Mouse (Mus musculus) ES-Bruce4 (cell line): ENCODE measurements at regions not wholly inside any gene's neighbourhood (a gene's known extent, or its start where the extent isn't known, plus 50 kb on each side); places are given as distances from the start of the nearest gene placed in this dataset.

Experiments
- H3K27ac ChIP-seq: 2 replicates; pipeline ENCODE4 v1.5.1; 2012; ENCODE audit warnings: low read length, inconsistent platforms; ENCODE audit not compliant: insufficient read depth
- H3K27me3 ChIP-seq: 2 replicates; pipeline ENCODE4 v1.6.1; 2012; ENCODE audit warnings: mild to moderate bottlenecking, low read length, inconsistent platforms; ENCODE audit not compliant: control insufficient read depth, poor library complexity, insufficient read depth, severe bottlenecking
- H3K36me3 ChIP-seq: 2 replicates; pipeline ENCODE4 v1.6.1; 2012; ENCODE audit warnings: inconsistent platforms, mild to moderate bottlenecking, low read length, moderate library complexity; ENCODE audit not compliant: control insufficient read depth, poor library complexity, insufficient read depth, severe bottlenecking
- H3K4me1 ChIP-seq: one replicate; pipeline ENCODE4 v1.8.1; 2011; ENCODE audit warnings: low read length; ENCODE audit not compliant: control insufficient read depth, insufficient read depth
- H3K4me3 ChIP-seq: 2 replicates; pipeline ENCODE4 v1.5.1; 2011; ENCODE audit warnings: low read depth, mild to moderate bottlenecking, low read length
- H3K9ac ChIP-seq: 2 replicates; pipeline ENCODE4 v1.6.1; 2012; ENCODE audit warnings: low read depth, mild to moderate bottlenecking, inconsistent platforms; ENCODE audit not compliant: poor library complexity, severe bottlenecking
- H3K9me3 ChIP-seq: replicated peaks from 2 replicates; pipeline ENCODE4 v1.6.1; 2012; ENCODE audit warnings: mild to moderate bottlenecking, low read length, inconsistent platforms; ENCODE audit not compliant: control insufficient read depth, poor library complexity, insufficient read depth, severe bottlenecking
- CTCF ChIP-seq: IDR thresholded peaks from one replicate; pipeline ENCODE4 v1.8.1; 2011; ENCODE audit warnings: low read depth, low read length
- EP300 ChIP-seq: IDR thresholded peaks from 2 replicates; pipeline ENCODE4 v1.6.1; 2011; ENCODE audit warnings: low read depth, low read length; ENCODE audit not compliant: insufficient read depth
- POLR2A ChIP-seq: IDR thresholded peaks from one replicate; pipeline ENCODE4 v1.8.1; 2011; ENCODE audit warnings: low read length; ENCODE audit not compliant: insufficient read depth

DNA sequence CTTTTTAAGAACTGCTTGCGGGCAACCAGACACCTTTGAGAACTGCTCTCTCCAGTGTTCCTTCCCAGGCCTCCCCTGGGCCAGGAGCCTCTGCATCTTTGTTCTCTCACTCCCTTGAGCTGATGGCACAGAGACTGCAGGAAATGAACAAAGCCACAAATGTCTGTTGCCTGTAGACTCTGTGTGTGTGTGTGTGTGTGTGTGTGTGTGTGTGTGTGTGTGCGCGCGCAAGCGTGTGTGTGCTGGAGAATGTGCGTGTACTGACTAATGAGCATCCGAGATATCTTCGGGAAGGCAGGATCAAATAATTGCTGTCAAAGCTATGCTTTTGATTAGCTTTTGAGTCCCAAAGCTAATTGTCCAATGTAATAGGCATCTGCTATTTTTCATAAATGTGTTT, 254.7 kb upstream of the Sdk2 start:
- TF ChIP-seq POLR2A = no peak
- TF ChIP-seq CTCF = no peak
- no peak for TF ChIP-seq EP300
- H3K36me3 ChIP-seq = no peaks in the 10 kb centered on the region

GRCm38 (mm10) chr11:114315274-114315673, 248.4 kb upstream of the Sdk2 start:
- Histone ChIP-seq H3K9me3 (no peaks in the 10 kb centered on the region), H3K4me3 (no peak overlapping the region), H3K27me3 (no peaks in the 10 kb centered on the region), H3K36me3 (no peaks in the 10 kb centered on the region), H3K4me1 (no peaks in the 10 kb centered on the region), H3K27ac (no peak overlapping the region), H3K9ac (no peak overlapping the region)
- TF ChIP-seq EP300 (no peak), CTCF (no peak), POLR2A (no peak)

More for the DNA sequence above, 254.7 kb upstream of the Sdk2 start:
- Histone ChIP-seq H3K27ac (no peak overlapping the region), H3K9me3 (no peaks in the 10 kb centered on the region), H3K4me1 (no peaks in the 10 kb centered on the region), H3K4me3 (no peak overlapping the region), H3K27me3 (no peaks in the 10 kb centered on the region), H3K9ac (no peak overlapping the region)

DNA sequence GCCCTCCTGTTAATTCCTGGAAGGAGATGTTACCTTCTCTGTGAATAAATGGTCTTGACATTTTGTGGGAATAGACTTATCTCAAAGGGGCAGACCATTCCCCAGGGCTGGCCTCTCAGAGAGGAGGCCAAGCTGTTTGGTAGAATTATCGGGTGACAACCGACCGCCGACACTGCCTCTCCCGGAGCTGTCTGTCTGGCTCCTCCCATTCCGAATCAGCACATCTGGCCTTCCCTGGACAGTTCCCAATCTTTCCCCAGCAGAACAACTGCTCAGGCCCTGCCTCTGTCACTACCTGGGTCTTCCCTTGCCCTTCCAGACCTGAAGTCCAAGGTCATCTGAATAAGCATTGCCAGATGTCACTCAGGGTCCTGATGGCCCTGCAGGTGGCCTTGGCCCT, 246.8 kb upstream of the Sdk2 start:
- H3K36me3 ChIP-seq = no peaks in the 10 kb centered on the region
- H3K27ac ChIP-seq = no peak overlapping the region
- H3K9ac ChIP-seq = no peak overlapping the region
- no peak for TF ChIP-seq CTCF
- no peak for TF ChIP-seq EP300
- H3K27me3 ChIP-seq = no peaks in the 10 kb centered on the region
- H3K9me3 ChIP-seq = no peaks in the 10 kb centered on the region
- H3K4me3 ChIP-seq = no peak overlapping the region
- no peaks in the 10 kb centered on the region for H3K4me1 ChIP-seq

DNA sequence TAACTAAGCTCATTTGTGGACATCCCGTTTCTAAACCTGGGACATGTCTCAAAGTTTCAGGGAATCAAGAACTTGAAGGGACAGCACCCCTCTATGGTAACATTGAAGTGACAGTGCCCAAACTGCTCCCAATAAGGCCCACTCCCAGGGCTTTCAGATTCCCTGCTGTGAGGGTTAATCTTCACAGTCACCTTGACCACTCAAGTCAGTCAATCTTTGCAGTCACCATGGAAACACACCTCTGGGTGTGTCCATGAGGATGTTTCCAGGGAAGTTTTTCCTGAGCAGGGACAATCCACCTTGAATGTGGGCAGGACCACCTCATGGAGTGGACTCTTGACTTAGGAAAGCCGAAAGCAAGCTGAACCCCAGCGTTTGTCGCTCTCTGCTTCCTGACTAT, 244.8 kb upstream of the Sdk2 start:
- no peaks in the 10 kb centered on the region for H3K4me1 ChIP-seq
- no peak overlapping the region for H3K4me3 ChIP-seq
- H3K27me3 ChIP-seq = no peaks in the 10 kb centered on the region
- no peak overlapping the region for H3K27ac ChIP-seq
- TF ChIP-seq EP300 (no peak), POLR2A (no peak)
- no peaks in the 10 kb centered on the region for H3K36me3 ChIP-seq
- no peak overlapping the region for H3K9ac ChIP-seq
- no peaks in the 10 kb centered on the region for H3K9me3 ChIP-seq

DNA sequence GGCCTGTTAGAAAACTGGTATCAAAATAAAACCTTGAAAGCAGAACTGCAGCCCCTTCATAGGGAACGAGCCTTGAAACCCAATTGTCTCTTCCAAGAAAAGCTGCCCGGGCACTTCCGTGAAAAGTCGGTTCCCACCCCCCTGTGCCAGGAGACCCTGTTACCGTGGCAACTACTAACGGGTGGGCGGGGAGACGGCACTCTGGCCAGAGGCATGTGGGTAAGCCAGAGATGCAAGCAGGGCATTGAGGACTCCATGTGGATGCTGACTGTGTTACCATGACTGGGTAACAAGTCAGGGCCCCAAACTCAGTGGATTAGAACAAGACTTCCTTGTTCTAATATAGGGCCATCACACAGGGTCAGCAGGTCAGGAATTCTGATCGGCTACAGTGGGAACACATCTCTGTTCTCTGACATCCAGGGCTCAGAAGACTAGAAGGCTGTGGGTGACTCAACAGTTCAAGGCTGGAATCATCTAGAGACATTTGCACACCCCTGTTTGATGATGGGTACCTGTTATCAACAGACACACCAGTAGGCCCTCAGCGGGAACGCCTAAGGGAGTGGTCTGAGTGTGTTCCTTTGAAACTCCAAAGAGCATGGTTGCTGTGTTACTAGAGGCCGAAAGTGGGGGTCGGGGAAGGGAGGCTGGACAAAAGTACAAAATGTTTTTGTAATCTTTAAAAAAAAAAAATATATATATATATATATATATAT, 236.9 kb upstream of the Sdk2 start:
- TF ChIP-seq CTCF = no peak
- no peaks in the 10 kb centered on the region for H3K4me1 ChIP-seq
- H3K36me3 ChIP-seq = no peaks in the 10 kb centered on the region
- no peaks in the 10 kb centered on the region for H3K9me3 ChIP-seq
- H3K27ac ChIP-seq = no peak overlapping the region
- H3K9ac ChIP-seq = no peak overlapping the region
- H3K4me3 ChIP-seq = no peak overlapping the region
- no peaks in the 10 kb centered on the region for H3K27me3 ChIP-seq

- no peaks in the 10 kb centered on the region for H3K36me3 ChIP-seq
- H3K4me1 ChIP-seq = no peaks in the 10 kb centered on the region
- no peaks in the 10 kb centered on the region for H3K9me3 ChIP-seq
- no peaks in the 10 kb centered on the region for H3K27me3 ChIP-seq
- H3K9ac ChIP-seq = no peak overlapping the region
- TF ChIP-seq CTCF (no peak), EP300 (no peak), POLR2A (no peak)
- H3K27ac ChIP-seq = no peak overlapping the region
- no peak overlapping the region for H3K4me3 ChIP-seq
Observed at GRCm38 (mm10) chr11:114300611-114301319, 233.9 kb upstream of the Sdk2 start.
